Mouse (Mus musculus) layer of hippocampus, adult 6 months (tissue): ENCODE results near the gene Sync. TPM values are rescaled to one million over a fixed set of nuclear protein-coding genes. Genes with fewer than 3 reads are reported as not detected.

Experiments used
- long read RNA-seq, 2 experiments: library from polyadenylated mRNA; unstranded; transcript quantifications; one replicate each; pipeline ENCODE4 v2.0.0; 2019 to 2020
- microRNA-seq: library from miRNA; unstranded; fragments of <30 nt; microRNA quantifications from one replicate; pipeline ENCODE4 v1.2.0, GENCODE M21; 2020
- polyA plus RNA-seq: library from polyadenylated mRNA; unstranded; fragments of <200 nt; fragmentation: Nextera tagmentation; gene quantifications from 2 replicates; pipeline ENCODE4 v1.2.3, GENCODE M21; 2021

Gene Sync
- 0.35 and 0.41 TPM in 2 replicates for polyA plus RNA-seq
- long read RNA-seq, experiment 1, partial matches to known transcripts: 0 of 1 reads
- long read RNA-seq, experiment 1, other reads (novel, unspliced or antisense): 1 of 1 reads
- long read RNA-seq, experiment 2, partial matches to known transcripts: 0 of 3 reads
- long read RNA-seq, experiment 2, other reads (novel, unspliced or antisense): 2 of 3 reads

GRCm38 (mm10) chr4:129287472-129287981, at the start of gene Sync:
Gene Sync, plus strand, starts transcription at chr4:129287617.

GRCm38 (mm10) chr4:129261196-129261595, 26.2 kb upstream of the Sync start, which contains the start of gene C77080:
Gene C77080, minus strand, starts transcription at chr4:129261404.

GRCm38 (mm10) chr4:129335216-129336074, 48.0 kb downstream of the Sync start, which contains the start of the genes Rbbp4 and Zbtb8os:
Gene Rbbp4, minus strand, starts transcription at chr4:129335370.
Gene Zbtb8os, plus strand, starts transcription at chr4:129335695.

Small RNAs within 50 kb of the gene (microRNA-seq; reads per million reads assigned to microRNA genes)
- not detected for gene Gm22994

Other genes with a start within 250 kb of the Sync start
- 4.0 and 5.0 TPM in 2 replicates for gene Rnf19b, start 229.3 kb upstream of the Sync start, polyA plus RNA-seq
- not detected in 2 replicates for gene Tmem54, start 182.1 kb upstream of the Sync start, polyA plus RNA-seq
- 971 and 1,027 TPM in 2 replicates for gene Hpca, start 165.6 kb upstream of the Sync start, polyA plus RNA-seq
- gene Fndc5, start 150.6 kb upstream of the Sync start, polyA plus RNA-seq: 11.0 and 11.6 TPM in 2 replicates
- gene S100pbp, start 97.9 kb upstream of the Sync start, polyA plus RNA-seq: 7.7 and 9.4 TPM in 2 replicates
- 57.2 and 58.5 TPM in 2 replicates for gene Yars, start 97.9 kb upstream of the Sync start, polyA plus RNA-seq
- gene C77080, start 26.2 kb upstream of the Sync start, polyA plus RNA-seq: 3.5 and 6.9 TPM in 2 replicates
- gene Rbbp4, start 47.8 kb downstream of the Sync start, polyA plus RNA-seq: 44.3 and 45.5 TPM in 2 replicates
- gene Zbtb8os, start 48.1 kb downstream of the Sync start, polyA plus RNA-seq: 65.1 and 79.8 TPM in 2 replicates
- gene Zbtb8a, start 90.5 kb downstream of the Sync start, polyA plus RNA-seq: 4.4 and 4.9 TPM in 2 replicates
- gene Zbtb8b, start 153.2 kb downstream of the Sync start, polyA plus RNA-seq: 1.9 and 2.1 TPM in 2 replicates
- 11.4 and 11.5 TPM in 2 replicates for gene Bsdc1, start 174.0 kb downstream of the Sync start, polyA plus RNA-seq
- gene Tssk3, start 203.4 kb downstream of the Sync start, polyA plus RNA-seq: 0.15 TPM in 1 of 2 replicates, not detected in the other
- 0.98 and 1.3 TPM in 2 replicates for gene Fam229a, start 203.6 kb downstream of the Sync start, polyA plus RNA-seq
- gene Marcksl1, start 226.0 kb downstream of the Sync start, polyA plus RNA-seq: 33.1 and 41.3 TPM in 2 replicates